Mouse (Mus musculus) forebrain, postnatal 0 days (tissue): ENCODE measurements around the gene Scaf1. TPM values are rescaled to one million over a fixed set of nuclear protein-coding genes. Genes with fewer than 3 reads are reported as not detected.
A peak's percentile ranks its signal among the peaks of the same experiment; 100 is the strongest.

ENCODE experiments used
- ATAC-seq: fragments of 200-750 bp; cut with Nextera tagmentation; 2 replicates; pipeline ENCODE4 v1.8.0; 2017; ENCODE audit warnings: mild to moderate bottlenecking, moderate library complexity
- DNase-seq: peaks from one replicate; pipeline ENCODE4 v3.0.0-alpha.2; 2015
- H3K27ac ChIP-seq: fragments of 300-500 bp; sonication (generic); 2 replicates; pipeline ENCODE4 v1.5.1; 2014; ENCODE audit warnings: low read depth, mild to moderate bottlenecking, antibody characterized with exemption, low read length, moderate library complexity, mixed read lengths
- H3K27me3 ChIP-seq: fragments of 300-500 bp; sonication (generic); 2 replicates; pipeline ENCODE4 v1.6.1; 2014; ENCODE audit warnings: mild to moderate bottlenecking, low read length, mixed read lengths; ENCODE audit not compliant: insufficient read depth
- H3K36me3 ChIP-seq: fragments of 300-500 bp; sonication (generic); 2 replicates; pipeline ENCODE4 v1.6.1; 2014; ENCODE audit warnings: mild to moderate bottlenecking, moderate library complexity; ENCODE audit not compliant: insufficient read depth
- H3K4me1 ChIP-seq: fragments of 300-500 bp; sonication (generic); 2 replicates; pipeline ENCODE4 v1.6.1; 2014; ENCODE audit warnings: antibody characterized with exemption; ENCODE audit not compliant: insufficient read depth
- H3K4me2 ChIP-seq: fragments of 300-500 bp; sonication (generic); 2 replicates; pipeline ENCODE4 v1.6.1; 2014; ENCODE audit warnings: low read depth, mild to moderate bottlenecking, moderate library complexity
- H3K4me3 ChIP-seq: fragments of 300-500 bp; sonication (generic); 2 replicates; pipeline ENCODE4 v1.5.1; 2014; ENCODE audit warnings: low read depth, low read length, mixed read lengths
- H3K9ac ChIP-seq: fragments of 300-500 bp; sonication (generic); 2 replicates; pipeline ENCODE4 v1.6.1; 2014; ENCODE audit warnings: mild to moderate bottlenecking
- H3K9me3 ChIP-seq: fragments of 300-500 bp; sonication (generic); 2 replicates; pipeline ENCODE4 v1.6.1; 2016; ENCODE audit warnings: low read length
- CTCF ChIP-seq: sonication (generic); IDR thresholded peaks from 2 replicates; pipeline ENCODE4 v1.5.1; 2016; ENCODE audit warnings: antibody characterized with exemption, control low read depth, low read depth
- WGBS: fragments of 180-500 bp; shearing (Covaris S2); extraction: QIAGEN DNeasy Blood & Tissue Kit; methylation state at CpG from one replicate; pipeline ENCODE4 v1.1.7; 2014; 5-methylcytosine and 5-hydroxymethylcytosine counted together
- polyA plus RNA-seq: library from polyadenylated mRNA; unstranded; fragments of >200 nt; fragmentation: Nextera tagmentation; extraction: Ambion mirVana; gene quantifications from 2 replicates; pipeline ENCODE4 v1.2.1, GENCODE M21; 2015
- total RNA-seq: library from RNA; depleted of rRNA; stranded (reverse); fragments of >200 nt; gene quantifications from 2 replicates; pipeline ENCODE4 v1.2.3, GENCODE M21; 2014

Gene Scaf1
- total and polyA plus RNA-seq, 2 experiments from 2014 or later = 50.0 to 72.5 TPM

GRCm38 (mm10) chr7:44983944-44984832 is 32.0 kb downstream of the Scaf1 start:
- H3K4me1 ChIP-seq = peaks cover 21% of the 10 kb centered on the region
- H3K9ac ChIP-seq = no peak overlapping the region
- no peak overlapping the region for H3K27ac ChIP-seq
- 0 out of 2 replicates have a peak overlapping the region, but pooled peaks have one; percentile 96 for H3K4me3 ChIP-seq
- DNase-seq = no peak
- H3K36me3 ChIP-seq = peaks cover 35% of the 10 kb centered on the region
- WGBS = 76% methylated on average over 7 of the region's 7 CpGs
- H3K4me2 ChIP-seq = peak overlapping the region; percentile 62
- ATAC-seq = no peak
- no peaks in the 10 kb centered on the region for H3K9me3 ChIP-seq
- TF ChIP-seq CTCF = no peak
- H3K27me3 ChIP-seq = no peaks in the 10 kb centered on the region

GRCm38 (mm10) chr7:44983085-44983484 is 33.1 kb downstream of the Scaf1 start:
- H3K36me3 ChIP-seq = peaks cover 43% of the 10 kb centered on the region
- no peak for ATAC-seq
- H3K9me3 ChIP-seq = no peaks in the 10 kb centered on the region
- WGBS = 27% methylated on average over 6 of the region's 6 CpGs
- no peak overlapping the region for H3K4me2 ChIP-seq
- H3K27ac ChIP-seq = no peak overlapping the region
- H3K9ac ChIP-seq = no peak overlapping the region
- peak; percentile 87 for TF ChIP-seq CTCF
- peaks cover 15% of the 10 kb centered on the region; the same call in 1 of the 2 replicates for H3K4me1 ChIP-seq
- H3K4me3 ChIP-seq = no peak overlapping the region
- no peaks in the 10 kb centered on the region for H3K27me3 ChIP-seq
- peak; percentile 79 for DNase-seq

- no peak for DNase-seq
- no peak overlapping the region for H3K4me3 ChIP-seq
- H3K9me3 ChIP-seq = no peaks in the 10 kb centered on the region
- H3K27me3 ChIP-seq = no peaks in the 10 kb centered on the region
- 96% methylated on average over 8 of the region's 8 CpGs for WGBS
- H3K36me3 ChIP-seq = peaks cover 59% of the 10 kb centered on the region
- no peak for TF ChIP-seq CTCF
- H3K4me2 ChIP-seq = no peak overlapping the region
- ATAC-seq = no peak
- no peak overlapping the region for H3K9ac ChIP-seq
- H3K4me1 ChIP-seq = peaks cover 9% of the 10 kb centered on the region; the same call in 1 of the 2 replicates
- H3K27ac ChIP-seq = no peak overlapping the region
These were observed 34.6 kb downstream of the Scaf1 start for GRCm38 (mm10) chr7:44981539-44981938.

GRCm38 (mm10) chr7:44978300-44978699 is 37.9 kb downstream of the Scaf1 start:
- Histone ChIP-seq H3K36me3 (peaks cover 61% of the 10 kb centered on the region), H3K27ac (no peak overlapping the region), H3K27me3 (no peaks in the 10 kb centered on the region), H3K4me1 (peaks cover 4% of the 10 kb centered on the region; the same call in 1 of the 2 replicates), H3K4me3 (no peak overlapping the region), H3K9ac (no peak overlapping the region), H3K4me2 (no peak overlapping the region), H3K9me3 (no peaks in the 10 kb centered on the region)
- DNase-seq (no peak), ATAC-seq (no peak)
- peak; percentile 50 for TF ChIP-seq CTCF
- WGBS = 89% methylated on average over 3 of the region's 3 CpGs

GRCm38 (mm10) chr7:44975117-44975419 is 41.1 kb downstream of the Scaf1 start:
- H3K4me1 ChIP-seq = peaks cover 22% of the 10 kb centered on the region; the same call in 1 of the 2 replicates
- H3K4me2 ChIP-seq = peak overlapping the region; percentile 80
- no peak for TF ChIP-seq CTCF
- WGBS = 14% methylated on average over 6 of the region's 6 CpGs
- no peak for DNase-seq
- no peaks in the 10 kb centered on the region for H3K27me3 ChIP-seq
- no peaks in the 10 kb centered on the region for H3K9me3 ChIP-seq
- H3K27ac ChIP-seq = peak overlapping the region; percentile 93
- peaks cover 38% of the 10 kb centered on the region for H3K36me3 ChIP-seq
- H3K4me3 ChIP-seq = no peak overlapping the region
- ATAC-seq = no peak
- no peak overlapping the region for H3K9ac ChIP-seq

GRCm38 (mm10) chr7:44974383-44975116 is 41.6 kb downstream of the Scaf1 start, which contains the start of gene Cpt1c:
Cpt1c (minus strand) TSS chr7:44974851.
- Histone ChIP-seq H3K4me2 (peak within 1 kb of the TSS; percentile 80), H3K27me3 (no peaks in the 10 kb centered on the region), H3K27ac (peak within 1 kb of the TSS; percentile 93), H3K36me3 (peaks cover 33% of the 10 kb centered on the region), H3K4me1 (peaks cover 22% of the 10 kb centered on the region; the same call in 1 of the 2 replicates), H3K9me3 (no peaks in the 10 kb centered on the region), H3K9ac (peak within 1 kb of the TSS; percentile 77), H3K4me3 (peak within 1 kb of the TSS; percentile 56)
- TF ChIP-seq CTCF = peak; percentile 15; the same call in 1 of the 2 replicates
- ATAC-seq = peak; percentile 38
- peak; percentile 94 for DNase-seq
- WGBS = 1% methylated on average over 22 of the region's 22 CpGs
